Mouse (Mus musculus) common myeloid progenitor, adult 5-6 weeks (primary cell): ENCODE data around the gene Tmem219. TPM values are rescaled to one million over a fixed set of nuclear protein-coding genes. Genes with fewer than 3 reads are reported as not detected.

Source experiments
- ATAC-seq: replicated peaks from 2 replicates; pipeline ENCODE4 v1.8.0; 2016; ENCODE audit warnings: low read depth, mild to moderate bottlenecking, moderate TSS enrichment, inconsistent platforms; ENCODE audit not compliant: poor library complexity, severe bottlenecking
- total RNA-seq: library from RNA; stranded (forward); fragments of 200-1000, 187-1606 nt; gene quantifications from 2 replicates; pipeline ENCODE4 v1.2.3, GENCODE M21; 2017

Gene Tmem219
- total RNA-seq, result 21.1 and 31.9 TPM in 2 replicates

GRCm38 (mm10) chr7:126922624-126923060, at the start of gene Tmem219:
Gene Tmem219 (minus strand): TSS chr7:126922917.
- ATAC-seq, result no peak

DNA sequence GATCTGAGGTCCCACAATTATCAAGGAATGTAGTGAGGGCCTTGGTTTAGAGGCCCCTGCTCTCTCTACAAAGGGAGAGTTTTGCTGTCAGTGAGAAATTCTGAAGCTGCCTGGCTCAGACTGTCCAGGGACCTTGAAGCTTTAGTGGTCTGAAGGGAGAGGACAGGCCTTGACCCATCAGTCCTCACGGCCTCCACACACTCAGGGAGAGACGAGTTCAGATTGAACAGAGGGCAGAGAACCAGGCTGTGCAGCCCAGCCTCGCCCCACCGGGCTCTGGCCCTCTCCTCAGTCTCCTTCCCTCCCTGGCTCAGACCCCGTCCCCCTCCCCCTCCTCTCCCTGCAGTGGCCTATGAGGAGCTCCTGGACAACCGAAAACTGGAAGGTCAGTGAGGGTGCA, 44.6 kb upstream of the Tmem219 start:
- no peak for ATAC-seq

GRCm38 (mm10) chr7:126965568-126965967, 42.9 kb upstream of the Tmem219 start:
- no peak for ATAC-seq

GRCm38 (mm10) chr7:126963548-126964286, 41.0 kb upstream of the Tmem219 start:
- ATAC-seq, result peak; percentile 40; the same call in 1 of the 2 replicates

DNA sequence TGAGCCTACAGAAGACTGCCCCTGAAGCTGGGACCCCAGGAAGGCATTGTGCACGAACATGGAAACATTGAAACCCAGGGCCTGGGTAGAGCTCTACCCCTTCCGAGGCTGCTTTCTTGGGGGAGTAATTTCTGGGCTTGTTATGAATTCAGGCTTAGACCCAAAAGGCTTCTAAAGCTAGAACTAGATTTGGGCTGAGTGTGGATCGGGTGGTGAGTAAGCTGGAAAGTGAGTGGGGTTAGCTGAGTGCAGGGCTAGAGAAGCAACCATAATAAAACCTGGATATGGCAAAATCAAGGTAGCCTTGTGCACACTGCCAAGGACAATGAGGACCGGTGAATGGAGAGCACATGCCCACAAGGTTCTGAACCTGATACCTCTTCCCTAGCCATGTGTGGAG, 39.2 kb upstream of the Tmem219 start:
- ATAC-seq, result no peak

DNA sequence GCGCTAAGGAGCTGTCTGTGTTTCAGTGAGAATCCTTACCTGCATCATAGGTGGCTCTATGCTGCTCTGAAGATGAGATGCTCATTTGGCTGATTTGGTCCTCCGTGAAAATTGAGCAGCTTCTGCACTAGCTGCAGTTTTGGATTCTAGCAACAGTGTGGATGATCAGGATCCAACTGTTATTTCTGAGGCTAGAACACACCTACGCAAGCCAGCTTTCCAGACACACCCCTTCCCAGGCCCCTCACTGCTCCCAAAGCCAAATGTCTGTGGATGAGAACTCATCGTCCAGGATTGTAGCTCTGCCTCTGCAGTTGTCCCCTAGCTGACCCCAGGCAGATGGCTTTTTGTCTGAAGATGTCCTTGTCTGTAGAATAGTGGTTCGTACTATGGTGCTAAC, 38.4 kb upstream of the Tmem219 start:
- no peak for ATAC-seq

GRCm38 (mm10) chr7:126959780-126960179, 37.1 kb upstream of the Tmem219 start:
- ATAC-seq, result peak; percentile 36; the same call in 1 of the 2 replicates

DNA sequence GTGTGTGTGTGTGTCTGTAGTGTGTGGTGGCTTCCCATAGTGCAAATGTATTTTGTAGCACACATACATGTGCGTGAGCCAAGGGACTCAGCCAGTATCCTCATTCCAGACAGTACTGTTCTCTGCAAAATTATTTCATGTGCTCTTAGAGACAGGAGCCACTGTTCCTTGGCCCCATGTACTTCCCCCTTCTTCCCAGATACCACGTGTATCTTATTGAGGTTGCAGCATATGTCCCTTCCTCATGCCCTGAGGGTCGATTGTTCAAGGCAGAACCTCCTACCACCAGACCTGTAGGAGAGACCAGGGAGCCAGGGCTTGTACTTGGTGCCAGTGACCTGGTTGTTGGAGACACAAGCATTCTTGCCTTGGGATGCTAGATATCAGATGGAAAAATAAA, 32.4 kb upstream of the Tmem219 start:
- no peak for ATAC-seq

DNA sequence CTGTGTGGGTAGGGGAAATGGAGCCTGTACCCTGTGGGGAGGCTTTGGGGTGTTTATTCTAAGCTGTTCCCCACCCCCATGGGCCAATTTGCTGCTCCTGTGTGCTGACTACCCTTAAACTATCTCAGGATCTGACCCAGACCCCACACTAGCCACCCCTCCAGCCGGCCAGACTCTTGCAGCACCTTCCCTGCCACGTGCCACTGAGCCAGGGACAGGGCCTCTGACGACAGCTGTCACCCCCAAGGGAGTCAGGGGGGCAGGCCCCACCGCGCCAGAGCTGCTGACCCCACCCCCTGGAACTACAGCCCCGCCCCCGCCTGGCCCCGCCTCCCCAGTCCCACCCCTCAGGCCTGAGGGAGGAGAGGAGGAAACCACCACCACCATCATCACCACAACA, 29.9 kb upstream of the Tmem219 start:
- ATAC-seq, result no peak

GRCm38 (mm10) chr7:126951741-126952140, 29.0 kb upstream of the Tmem219 start:
- ATAC-seq, result no peak

- no peak for ATAC-seq
Observed at GRCm38 (mm10) chr7:126950647-126951615, 28.2 kb upstream of the Tmem219 start.

- ATAC-seq, result peak; percentile 87
Observed at GRCm38 (mm10) chr7:126949793-126950646, 27.3 kb upstream of the Tmem219 start, which contains the start of gene Sez6l2. Gene Sez6l2 (plus strand): TSS chr7:126950563.

DNA sequence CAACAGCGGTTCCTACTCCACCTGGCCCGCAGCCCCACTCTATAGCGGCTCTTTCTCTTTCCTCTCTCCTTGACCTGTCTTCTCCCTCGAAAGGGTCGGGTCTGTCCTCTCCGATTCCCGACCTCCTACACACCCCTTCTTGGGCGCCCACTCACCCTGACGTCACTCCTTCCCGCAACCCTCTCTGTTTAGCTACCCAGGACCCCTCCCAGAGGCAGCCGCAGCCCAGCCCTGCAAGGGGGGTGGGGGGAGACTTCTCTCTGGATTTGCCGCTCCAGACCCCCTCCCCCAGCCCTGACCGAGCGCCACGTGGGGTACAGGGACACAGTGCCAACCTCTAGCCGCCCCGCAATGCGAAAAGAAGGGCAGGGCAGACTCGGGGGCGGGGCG, 26.7 kb upstream of the Tmem219 start, which contains the start of gene Asphd1:
Asphd1 (minus strand) TSS at position 180 of the 390 bp plus-strand sequence.
- ATAC-seq, result no peak

GRCm38 (mm10) chr7:126948626-126949025, 25.9 kb upstream of the Tmem219 start:
- ATAC-seq, result no peak

DNA sequence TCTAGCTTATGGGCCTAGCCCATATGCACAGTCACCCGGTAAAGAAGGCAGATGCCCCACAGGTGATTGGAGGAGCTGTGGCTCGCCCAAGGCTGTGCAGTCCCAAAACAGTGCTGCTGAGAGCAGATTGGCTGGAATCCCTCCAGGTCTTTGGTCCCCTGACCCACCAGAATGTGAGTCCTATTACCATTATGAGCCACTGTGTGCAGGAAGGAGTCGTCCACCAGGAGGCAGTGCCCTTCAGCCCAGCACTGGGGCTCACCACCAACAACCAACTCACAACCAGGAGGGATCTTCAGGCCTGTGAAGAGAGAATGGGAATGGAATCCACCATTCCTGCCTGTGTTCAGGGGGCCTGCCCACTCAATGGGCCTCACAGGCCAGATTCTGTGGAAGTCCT, 23.8 kb upstream of the Tmem219 start:
- peak; percentile 46; the same call in 1 of the 2 replicates for ATAC-seq

DNA sequence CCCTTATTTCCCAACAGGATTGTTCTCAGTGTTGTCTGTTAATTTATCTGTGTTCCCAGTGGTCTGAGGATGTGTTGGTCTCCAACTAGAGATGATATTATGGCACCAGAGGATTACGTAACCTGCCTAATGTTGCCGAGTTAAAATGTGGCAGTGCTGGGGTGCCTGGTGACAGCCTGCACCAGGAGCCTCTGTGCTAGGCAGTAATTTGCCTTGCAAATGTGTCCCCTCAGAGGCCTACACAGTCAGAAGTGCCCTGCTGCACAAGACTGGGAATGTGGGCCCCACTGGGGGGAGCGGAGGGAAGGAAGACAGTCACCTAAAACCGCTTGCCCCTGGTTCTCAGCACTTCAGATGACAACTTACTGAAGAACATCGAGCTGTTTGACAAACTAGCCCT, 19.1 kb upstream of the Tmem219 start:
- no peak for ATAC-seq

GRCm38 (mm10) chr7:126941171-126941570, 18.5 kb upstream of the Tmem219 start:
- ATAC-seq, result no peak

DNA sequence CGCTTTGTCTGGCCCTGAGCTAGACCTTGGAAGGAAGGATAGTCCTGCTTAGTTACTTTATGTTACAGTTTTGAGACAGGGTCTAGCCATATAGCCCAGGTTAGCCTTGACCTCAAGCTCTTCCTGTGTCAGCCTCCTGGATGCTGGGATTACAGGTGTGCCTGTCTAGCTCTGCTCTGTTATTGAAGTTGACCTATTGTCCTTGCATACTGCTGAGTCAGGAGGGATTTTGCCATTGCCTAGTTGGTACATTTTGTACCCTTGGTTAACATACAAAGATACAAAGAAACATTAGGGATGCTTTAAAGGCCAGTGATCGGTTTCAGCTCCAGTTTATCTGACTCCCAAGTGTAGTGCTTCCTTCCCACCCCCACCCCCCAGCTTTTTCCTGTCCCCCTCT, 9.9 kb upstream of the Tmem219 start:
- no peak for ATAC-seq

DNA sequence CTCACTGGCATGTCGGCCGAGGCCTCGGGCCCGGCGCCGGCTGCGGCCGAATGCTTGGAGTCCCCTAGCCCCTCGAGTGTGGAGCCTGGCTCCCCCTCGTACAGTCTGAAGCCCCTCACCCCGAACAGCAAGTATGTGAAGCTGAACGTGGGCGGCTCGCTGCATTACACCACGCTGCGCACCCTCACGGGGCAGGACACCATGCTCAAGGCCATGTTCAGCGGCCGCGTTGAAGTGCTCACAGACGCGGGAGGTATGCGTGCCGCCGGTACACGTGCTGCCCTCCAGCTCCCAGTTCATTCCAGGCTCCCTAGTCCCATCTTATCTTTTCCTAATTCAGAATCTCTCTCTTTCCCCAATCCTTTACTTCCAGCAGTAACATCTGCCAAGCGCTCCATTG, 6.3 kb upstream of the Tmem219 start:
- peak; percentile 10; the same call in 1 of the 2 replicates for ATAC-seq
